Mouse (Mus musculus) lung, embryonic 15.5 days (tissue): ENCODE data around the gene Zbtb20. TPM values are rescaled to one million over a fixed set of nuclear protein-coding genes. Genes with fewer than 3 reads are reported as not detected.

Experiments used
- ATAC-seq: fragments of 200-750 bp; cut with Nextera tagmentation; 2 replicates; pipeline ENCODE4 v1.8.0; 2017; ENCODE audit warnings: moderate number of reproducible peaks, borderline replicate concordance; ENCODE audit not compliant: low FRiP score, low TSS enrichment; ENCODE audit errors: extremely low read depth
- H3K27ac ChIP-seq: fragments of 300-500 bp; sonication (generic); 2 replicates; pipeline ENCODE4 v1.5.1; 2015; ENCODE audit warnings: moderate library complexity, mild to moderate bottlenecking, inconsistent platforms
- H3K27me3 ChIP-seq: fragments of 300-500 bp; sonication (generic); 2 replicates; pipeline ENCODE4 v1.6.1; 2015; ENCODE audit warnings: inconsistent platforms
- H3K36me3 ChIP-seq: fragments of 300-500 bp; sonication (generic); 2 replicates; pipeline ENCODE4 v1.6.1; 2015; ENCODE audit warnings: inconsistent platforms
- H3K4me1 ChIP-seq: fragments of 300-500 bp; sonication (generic); 2 replicates; pipeline ENCODE4 v1.6.1; 2015; ENCODE audit warnings: inconsistent platforms
- H3K4me2 ChIP-seq: fragments of 300-500 bp; sonication (generic); 2 replicates; pipeline ENCODE4 v1.6.1; 2015; ENCODE audit warnings: inconsistent platforms, mild to moderate bottlenecking, moderate library complexity
- H3K4me3 ChIP-seq: fragments of 300-500 bp; sonication (generic); 2 replicates; pipeline ENCODE4 v1.5.1; 2015; ENCODE audit warnings: mild to moderate bottlenecking, inconsistent platforms
- H3K9ac ChIP-seq: fragments of 300-500 bp; sonication (generic); 2 replicates; pipeline ENCODE4 v1.6.1; 2015; ENCODE audit warnings: inconsistent platforms
- H3K9me3 ChIP-seq: fragments of 300-500 bp; sonication (generic); 2 replicates; pipeline ENCODE4 v1.6.1; 2016; ENCODE audit warnings: inconsistent platforms
- WGBS: fragments of 180-500 bp; shearing (Covaris S2); methylation state at CpG from one replicate; pipeline ENCODE4 v1.1.7; 2015; 5-methylcytosine and 5-hydroxymethylcytosine counted together
- polyA plus RNA-seq: library from polyadenylated mRNA; unstranded; fragments of >200 nt; fragmentation: Nextera tagmentation; extraction: Ambion mirVana; gene quantifications from 2 replicates; pipeline ENCODE4 v1.2.1, GENCODE M21; 2015

Gene Zbtb20
- polyA plus RNA-seq, 1 experiment from 2014 or later = 22.1 TPM

DNA sequence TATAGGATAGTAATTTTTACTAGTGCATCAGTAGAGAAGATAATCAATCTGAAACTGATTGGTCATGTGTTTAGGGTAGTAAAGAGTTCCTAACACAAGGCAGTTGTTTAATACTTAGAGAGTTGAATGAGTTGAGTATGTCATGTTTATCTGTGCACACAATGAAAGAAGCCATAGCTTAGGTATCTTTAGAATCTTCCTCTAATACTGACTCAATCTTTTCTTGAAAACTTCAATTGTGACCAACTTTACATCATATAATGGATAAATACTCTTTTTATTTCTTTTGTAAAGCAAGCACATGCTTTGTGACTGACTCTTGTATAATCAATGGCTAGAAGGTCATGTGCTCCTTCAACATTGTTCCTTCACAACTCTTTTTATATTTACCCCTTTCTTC, 524.4 kb downstream of the Zbtb20 start:
- H3K4me2 ChIP-seq = no peak overlapping the region
- no peaks in the 10 kb centered on the region for H3K9me3 ChIP-seq
- H3K36me3 ChIP-seq = no peaks in the 10 kb centered on the region
- no peaks in the 10 kb centered on the region for H3K27me3 ChIP-seq
- ATAC-seq = no peak
- no peaks in the 10 kb centered on the region for H3K4me1 ChIP-seq
- no peak overlapping the region for H3K9ac ChIP-seq
- no peak overlapping the region for H3K4me3 ChIP-seq
- H3K27ac ChIP-seq = no peak overlapping the region

DNA sequence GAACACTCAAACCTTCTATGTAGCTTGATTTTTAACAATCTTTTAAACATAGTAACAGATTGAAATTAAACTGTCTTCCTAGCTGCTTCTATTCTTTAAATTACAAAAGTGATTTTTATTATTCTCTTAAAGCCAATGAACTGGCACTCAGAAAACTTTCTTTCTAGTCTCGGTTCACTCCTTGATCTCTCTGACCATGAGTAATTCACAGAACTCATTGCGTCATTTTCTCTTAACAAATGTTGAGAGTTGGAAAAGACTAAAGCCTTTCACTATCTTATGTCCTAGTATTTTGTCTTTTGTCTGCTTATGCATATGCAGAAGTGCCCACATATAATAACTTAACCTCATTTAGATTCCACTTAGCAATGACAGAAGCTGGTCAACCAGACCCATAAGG, 525.3 kb downstream of the Zbtb20 start:
- Histone ChIP-seq H3K36me3 (no peaks in the 10 kb centered on the region), H3K27me3 (no peaks in the 10 kb centered on the region), H3K9me3 (no peaks in the 10 kb centered on the region), H3K4me3 (no peak overlapping the region), H3K4me1 (no peaks in the 10 kb centered on the region), H3K4me2 (no peak overlapping the region), H3K27ac (no peak overlapping the region), H3K9ac (no peak overlapping the region)
- no peak for ATAC-seq
- 85% methylated on average over 2 of the region's 2 CpGs for WGBS

DNA sequence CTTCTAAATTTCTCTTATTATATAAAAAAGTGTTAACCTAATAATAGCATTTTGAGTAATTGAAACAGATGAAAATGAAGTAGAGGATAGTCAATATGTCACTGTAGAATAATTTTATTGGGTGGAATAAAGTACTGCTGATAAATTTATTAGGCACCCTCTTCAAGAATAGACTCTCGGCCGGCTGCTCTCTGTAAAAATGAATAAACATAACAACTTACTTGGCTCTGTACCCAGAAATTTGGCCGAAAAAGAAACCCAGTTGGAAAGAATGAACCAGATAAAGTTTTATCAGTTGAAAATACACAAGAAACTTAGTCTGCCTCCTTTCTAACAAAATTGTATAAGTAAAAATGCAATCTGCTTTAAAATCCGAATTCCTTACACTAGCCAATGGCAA, 527.2 kb downstream of the Zbtb20 start:
- ATAC-seq = no peak
- H3K36me3 ChIP-seq = no peaks in the 10 kb centered on the region
- H3K4me3 ChIP-seq = no peak overlapping the region
- H3K4me2 ChIP-seq = no peak overlapping the region
- no peaks in the 10 kb centered on the region for H3K9me3 ChIP-seq
- 38% methylated on average over 4 of the region's 4 CpGs for WGBS
- H3K27me3 ChIP-seq = no peaks in the 10 kb centered on the region
- H3K9ac ChIP-seq = no peak overlapping the region
- 0 out of 2 replicates have a peak, but pooled peaks cover 4% of the 10 kb centered on the region for H3K4me1 ChIP-seq
- no peak overlapping the region for H3K27ac ChIP-seq

DNA sequence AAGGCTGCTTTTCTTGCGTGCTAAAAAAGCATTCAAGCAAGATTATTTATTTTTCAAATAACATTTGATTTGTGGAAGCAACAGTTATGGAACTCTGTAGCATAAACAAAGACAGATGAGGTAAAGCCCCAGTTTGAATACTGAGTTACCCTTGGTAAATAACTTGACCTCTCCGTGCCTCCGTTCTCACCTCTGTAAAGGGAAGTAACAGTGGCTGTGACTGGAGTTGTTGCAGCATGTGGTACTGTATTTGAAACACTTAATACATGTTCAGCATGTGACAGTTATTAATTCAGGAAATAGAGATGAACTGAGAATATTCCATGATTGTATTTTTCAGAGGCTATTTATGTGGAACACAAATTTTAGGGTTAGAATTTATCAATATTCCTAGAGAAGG, 529.4 kb downstream of the Zbtb20 start:
- H3K9ac ChIP-seq = no peak overlapping the region
- peaks cover 8% of the 10 kb centered on the region; the same call in 1 of the 2 replicates for H3K4me1 ChIP-seq
- H3K4me2 ChIP-seq = no peak overlapping the region
- no peaks in the 10 kb centered on the region for H3K27me3 ChIP-seq
- no peak overlapping the region for H3K27ac ChIP-seq
- H3K4me3 ChIP-seq = no peak overlapping the region
- H3K36me3 ChIP-seq = no peaks in the 10 kb centered on the region
- WGBS = 75% methylated on average over 3 of the region's 3 CpGs
- no peak for ATAC-seq
- no peaks in the 10 kb centered on the region for H3K9me3 ChIP-seq

DNA sequence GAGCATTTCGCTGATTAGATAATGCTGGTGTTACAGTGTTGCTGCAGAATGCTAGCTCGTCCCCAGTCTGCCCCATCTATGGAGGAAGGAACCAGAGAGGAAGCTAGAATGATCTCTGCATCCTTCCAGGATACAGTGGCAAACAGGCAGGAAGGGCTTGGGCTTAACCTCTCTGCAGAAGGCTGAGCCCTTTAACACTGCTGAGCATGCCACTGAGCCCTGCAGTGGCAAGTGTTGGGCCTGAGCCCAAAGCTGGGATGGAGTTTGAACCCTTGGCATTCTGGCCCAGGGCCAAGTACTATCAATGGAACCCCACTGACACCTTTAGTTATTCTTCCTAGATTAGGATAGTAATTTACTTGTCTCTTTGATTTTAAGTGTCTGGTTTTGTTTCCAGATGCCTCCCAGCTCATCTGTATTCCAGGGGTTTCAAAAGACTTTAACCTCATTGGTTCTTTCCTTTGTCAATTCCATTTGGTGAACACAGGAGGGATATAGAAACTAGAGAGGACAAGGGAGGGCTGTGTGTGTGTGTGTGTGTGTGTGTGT, 532.0 kb downstream of the Zbtb20 start:
- no peak overlapping the region for H3K27ac ChIP-seq
- 40% methylated on average over 2 of the region's 2 CpGs for WGBS
- H3K4me3 ChIP-seq = no peak overlapping the region
- H3K36me3 ChIP-seq = no peaks in the 10 kb centered on the region
- no peak overlapping the region for H3K4me2 ChIP-seq
- no peaks in the 10 kb centered on the region for H3K27me3 ChIP-seq
- H3K4me1 ChIP-seq = peaks cover 8% of the 10 kb centered on the region; the same call in 1 of the 2 replicates
- H3K9ac ChIP-seq = no peak overlapping the region
- H3K9me3 ChIP-seq = no peaks in the 10 kb centered on the region
- ATAC-seq = no peak

DNA sequence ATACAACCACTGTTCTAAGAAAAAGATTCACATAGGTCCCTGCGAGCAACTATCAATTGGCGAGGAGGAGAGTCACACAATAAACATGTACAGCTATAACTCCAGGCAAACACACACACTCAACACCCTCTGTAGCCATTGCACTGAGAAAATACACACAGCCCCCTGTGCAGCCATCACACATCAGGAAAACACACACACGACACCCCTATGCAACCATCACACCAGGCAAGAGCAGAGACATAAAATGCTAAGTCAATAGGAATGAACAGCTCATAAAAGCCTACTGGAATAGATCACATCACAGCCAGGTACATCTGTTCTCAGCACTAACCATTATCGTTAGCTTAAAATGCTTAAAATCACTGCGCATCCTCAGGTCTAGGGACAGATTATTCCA, 532.9 kb downstream of the Zbtb20 start:
- H3K9me3 ChIP-seq = no peaks in the 10 kb centered on the region
- H3K4me3 ChIP-seq = no peak overlapping the region
- no peak overlapping the region for H3K9ac ChIP-seq
- H3K27ac ChIP-seq = no peak overlapping the region
- ATAC-seq = no peak
- H3K27me3 ChIP-seq = no peaks in the 10 kb centered on the region
- no peak overlapping the region for H3K4me2 ChIP-seq
- WGBS = 83% methylated on average over 5 of the region's 5 CpGs
- peaks cover 8% of the 10 kb centered on the region; the same call in 1 of the 2 replicates for H3K4me1 ChIP-seq
- H3K36me3 ChIP-seq = no peaks in the 10 kb centered on the region

DNA sequence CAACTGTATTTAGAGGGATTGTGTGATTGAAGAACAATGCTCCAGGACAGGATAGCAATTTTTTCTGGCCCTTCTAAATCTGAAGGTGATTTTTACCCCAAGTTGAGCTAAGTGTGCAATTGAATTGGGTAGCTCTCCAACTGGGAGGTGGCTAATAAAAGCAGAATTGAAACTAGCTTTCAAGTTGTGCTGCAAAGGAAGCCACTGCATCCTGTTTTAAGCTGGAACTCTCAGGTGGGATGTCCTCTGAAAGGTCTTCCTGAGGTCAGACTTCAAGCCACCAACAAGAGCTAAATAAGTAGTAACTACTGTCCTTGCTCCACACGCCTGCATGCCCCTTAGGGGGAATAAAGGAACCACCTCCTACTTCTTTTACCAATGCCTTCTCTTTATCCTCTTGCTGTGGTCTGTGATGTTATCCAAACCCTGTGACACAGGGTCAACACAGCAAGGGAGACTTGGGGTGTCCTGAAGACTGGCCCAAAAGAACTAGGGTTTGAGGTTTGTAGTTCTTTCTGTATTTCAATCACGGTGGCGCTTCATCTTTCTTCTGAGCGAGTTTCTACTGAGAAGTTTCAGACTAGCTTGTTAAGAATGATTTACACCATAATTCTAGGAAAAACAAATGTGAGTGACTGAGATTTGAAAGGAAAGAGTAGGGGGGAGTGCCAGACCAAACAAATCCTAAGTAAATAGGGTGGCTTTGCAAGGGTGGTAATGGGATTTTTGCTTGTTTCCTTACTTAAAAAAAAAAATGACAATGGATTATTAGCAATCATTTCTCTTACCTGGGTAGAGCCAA, 533.6 kb downstream of the Zbtb20 start:
- H3K4me1 ChIP-seq = peaks cover 8% of the 10 kb centered on the region; the same call in 1 of the 2 replicates
- no peak overlapping the region for H3K4me3 ChIP-seq
- no peak overlapping the region for H3K9ac ChIP-seq
- no peaks in the 10 kb centered on the region for H3K36me3 ChIP-seq
- no peak overlapping the region for H3K27ac ChIP-seq
- no peaks in the 10 kb centered on the region for H3K27me3 ChIP-seq
- ATAC-seq = no peak
- no peaks in the 10 kb centered on the region for H3K9me3 ChIP-seq
- WGBS = 57% methylated on average over 4 of the region's 4 CpGs
- H3K4me2 ChIP-seq = no peak overlapping the region

DNA sequence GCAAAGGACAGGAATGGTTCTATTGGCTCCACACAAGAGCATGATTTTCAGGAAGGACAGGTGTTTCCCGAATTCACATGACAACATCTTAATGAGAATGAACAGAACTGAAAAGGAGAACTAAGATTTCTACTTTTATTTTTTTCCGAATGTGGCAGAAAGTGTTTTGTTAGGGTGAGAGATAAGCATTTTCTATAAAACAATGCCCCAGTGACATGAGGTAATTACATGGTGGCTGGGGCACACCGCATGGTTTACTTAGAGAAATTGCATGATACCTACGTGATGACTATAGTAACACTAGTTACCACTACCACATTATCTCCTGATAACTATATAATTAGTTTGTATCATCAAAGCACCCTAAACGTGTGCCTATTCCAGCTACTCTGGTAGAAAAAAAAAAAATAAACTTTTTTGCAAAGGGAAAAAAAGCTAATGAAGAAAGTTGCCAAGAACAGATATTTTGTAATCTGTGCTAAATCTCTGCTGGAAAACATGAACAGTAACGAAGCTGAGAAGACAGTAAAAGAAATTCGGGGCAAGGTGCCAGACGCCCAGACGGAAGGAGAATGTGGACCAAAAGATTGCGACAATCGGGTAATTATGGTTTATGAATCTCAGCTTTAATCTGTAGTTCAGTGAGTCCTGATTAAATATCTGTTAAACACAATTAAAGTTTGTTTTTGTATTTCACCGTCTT, 534.4 kb downstream of the Zbtb20 start:
- no peak for ATAC-seq
- peaks cover 8% of the 10 kb centered on the region; the same call in 1 of the 2 replicates for H3K4me1 ChIP-seq
- H3K4me2 ChIP-seq = no peak overlapping the region
- no peaks in the 10 kb centered on the region for H3K36me3 ChIP-seq
- 62% methylated on average over 12 of the region's 12 CpGs for WGBS
- H3K9me3 ChIP-seq = no peaks in the 10 kb centered on the region
- no peak overlapping the region for H3K9ac ChIP-seq
- H3K27me3 ChIP-seq = no peaks in the 10 kb centered on the region
- H3K27ac ChIP-seq = no peak overlapping the region
- H3K4me3 ChIP-seq = no peak overlapping the region

DNA sequence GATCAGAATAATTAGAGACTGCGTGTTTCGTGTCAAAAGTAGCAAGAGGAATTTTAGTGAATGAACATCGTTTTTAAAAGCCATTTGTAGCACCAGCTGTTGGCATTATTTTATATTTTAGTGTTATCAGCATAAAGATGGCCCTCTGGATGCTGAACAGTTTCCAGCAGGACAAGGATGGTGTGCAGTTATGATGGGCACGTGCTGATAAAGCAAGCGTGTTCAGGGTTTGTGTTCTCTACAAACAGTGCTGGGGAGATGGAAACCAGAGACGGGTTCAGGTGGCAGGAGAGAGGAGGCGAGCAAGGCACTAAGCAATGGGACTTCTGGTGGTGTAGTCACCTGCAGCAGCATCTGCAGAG, 534.9 kb downstream of the Zbtb20 start:
- H3K27me3 ChIP-seq = no peaks in the 10 kb centered on the region
- H3K36me3 ChIP-seq = no peaks in the 10 kb centered on the region
- ATAC-seq = no peak
- H3K9ac ChIP-seq = no peak overlapping the region
- peaks cover 8% of the 10 kb centered on the region; the same call in 1 of the 2 replicates for H3K4me1 ChIP-seq
- H3K4me2 ChIP-seq = no peak overlapping the region
- no peak overlapping the region for H3K27ac ChIP-seq
- WGBS = 75% methylated on average over 7 of the region's 7 CpGs
- H3K4me3 ChIP-seq = no peak overlapping the region
- H3K9me3 ChIP-seq = no peaks in the 10 kb centered on the region

DNA sequence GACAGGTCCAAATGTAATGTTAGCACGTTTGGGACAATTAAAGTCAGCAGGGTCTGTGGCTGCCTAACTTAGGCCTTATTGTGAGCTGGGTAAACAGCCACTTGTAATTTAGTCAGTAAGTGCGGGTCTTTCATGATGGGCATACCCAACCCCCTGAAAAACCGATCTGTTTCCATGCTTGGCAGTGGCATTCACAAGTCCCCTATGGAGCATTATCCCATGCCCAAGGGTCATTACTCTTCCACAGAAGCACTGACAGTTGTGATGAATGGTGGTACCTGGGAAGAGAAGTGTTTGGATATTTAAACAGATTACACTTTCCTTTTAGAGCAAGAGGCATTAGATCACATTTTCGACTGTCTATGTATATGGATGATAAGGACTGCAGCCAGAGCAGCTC, 540.2 kb downstream of the Zbtb20 start:
- H3K27ac ChIP-seq = no peak overlapping the region
- no peak overlapping the region for H3K9ac ChIP-seq
- H3K36me3 ChIP-seq = no peaks in the 10 kb centered on the region
- no peak for ATAC-seq
- no peak overlapping the region for H3K4me3 ChIP-seq
- H3K9me3 ChIP-seq = no peaks in the 10 kb centered on the region
- no peak overlapping the region for H3K4me2 ChIP-seq
- H3K4me1 ChIP-seq = no peaks in the 10 kb centered on the region
- WGBS = 45% methylated on average over 4 of the region's 4 CpGs
- no peaks in the 10 kb centered on the region for H3K27me3 ChIP-seq

DNA sequence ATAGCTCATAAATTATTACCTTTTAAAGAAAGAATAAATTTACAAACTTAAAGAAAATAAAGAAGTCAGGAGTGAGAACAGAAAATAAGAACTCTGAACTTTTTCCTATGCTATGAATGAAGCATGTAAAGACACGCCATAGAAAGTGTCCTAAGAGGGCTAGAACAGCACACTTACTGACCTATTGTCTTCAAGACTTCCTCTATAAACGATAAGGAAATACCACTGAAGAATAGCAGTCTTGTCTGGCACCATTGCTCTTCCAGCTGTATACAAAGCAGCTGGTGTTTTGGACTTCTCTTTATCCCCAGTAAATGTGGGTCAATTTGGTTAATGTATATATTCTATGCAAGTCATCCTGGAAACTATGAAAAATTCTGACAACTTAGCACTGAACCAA, 544.2 kb downstream of the Zbtb20 start:
- H3K27me3 ChIP-seq = no peaks in the 10 kb centered on the region
- 27% methylated on average over 2 of the region's 2 CpGs for WGBS
- H3K9me3 ChIP-seq = no peaks in the 10 kb centered on the region
- no peaks in the 10 kb centered on the region for H3K4me1 ChIP-seq
- no peak overlapping the region for H3K4me3 ChIP-seq
- H3K9ac ChIP-seq = no peak overlapping the region
- no peak overlapping the region for H3K27ac ChIP-seq
- H3K36me3 ChIP-seq = no peaks in the 10 kb centered on the region
- H3K4me2 ChIP-seq = no peak overlapping the region
- no peak for ATAC-seq

DNA sequence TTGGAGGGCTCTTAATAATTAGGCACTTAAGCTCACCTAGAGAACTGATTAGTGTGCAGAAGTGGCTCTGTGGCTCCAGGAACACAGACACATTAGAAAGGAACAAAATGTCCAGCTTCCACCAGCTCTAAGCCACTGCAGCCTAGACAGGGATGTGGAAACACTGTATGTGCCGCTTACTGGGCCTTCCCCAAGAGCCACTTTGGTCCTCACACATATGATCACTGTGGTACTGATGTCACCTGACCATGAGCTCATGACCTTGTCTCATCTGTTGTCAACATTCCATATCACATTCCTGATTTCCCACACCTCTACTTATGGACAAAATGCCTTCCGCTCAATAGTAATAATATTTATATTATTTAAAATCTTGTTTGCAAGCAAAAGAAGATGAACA, 553.3 kb downstream of the Zbtb20 start:
- Histone ChIP-seq H3K9ac (no peak overlapping the region), H3K4me3 (no peak overlapping the region), H3K4me1 (no peaks in the 10 kb centered on the region), H3K36me3 (no peaks in the 10 kb centered on the region), H3K9me3 (no peaks in the 10 kb centered on the region), H3K4me2 (no peak overlapping the region), H3K27me3 (no peaks in the 10 kb centered on the region), H3K27ac (no peak overlapping the region)
- ATAC-seq = no peak
- WGBS = 71% methylated on average over 2 of the region's 2 CpGs
